Mouse (Mus musculus) left cerebral cortex, postnatal 25 days (tissue): ENCODE data around the gene Snca. TPM values are rescaled to one million over a fixed set of nuclear protein-coding genes. Genes with fewer than 3 reads are reported as not detected.

Experiments used
- DNase-seq, 2 experiments: peaks; one replicate each; pipeline ENCODE4 v3.0.0; 2022; ENCODE audit warnings: low spot score in 2 of 2, mixed read lengths in 1 of 2
- intact Hi-C: fragments of 180-260 bp; cut with DNase I; formaldehyde crosslinking; loops from one replicate; pipeline ENCODE4 v1.15.1; 2025
- total RNA-seq, 2 experiments: library from RNA; stranded (reverse); gene quantifications; 2 replicates each; pipeline ENCODE4 v1.2.3; 2021

Gene Snca
- 100 to 1,000 TPM; 403 to 431 TPM for total RNA-seq

- intact Hi-C loops, result loop anchor here (5.0 kb wide), 1 partner anchor 112 kb away; no protein-coding TSS in a partner anchor
- DNase-seq, result peak; percentile 45 to 78
These were observed at the start of gene Snca for GRCm38 (mm10) chr6:60829282-60829891. Snca (minus strand) TSS chr6:60829855.

DNA sequence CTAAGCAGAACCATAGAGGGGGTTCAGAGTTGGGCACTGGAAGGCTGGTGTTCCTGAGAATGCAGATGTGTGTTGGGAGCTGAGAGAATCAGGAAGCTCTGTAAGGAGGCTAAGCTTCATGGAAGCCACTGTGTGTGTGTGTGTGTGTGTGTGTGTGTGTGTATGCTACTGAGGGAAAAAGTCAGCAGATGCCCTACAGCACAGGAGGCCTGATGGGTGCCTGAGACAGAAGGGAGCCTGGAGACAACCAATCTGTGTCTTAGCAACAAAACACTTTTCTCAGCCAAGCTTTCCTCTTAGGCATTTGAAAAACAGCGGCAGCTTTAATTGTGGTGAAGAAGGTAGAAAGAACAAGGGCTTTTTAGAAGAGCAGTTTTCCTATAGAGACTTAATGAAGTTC, 40.5 kb upstream of the Snca start:
- intact Hi-C loops, result no loop called here
- peak; percentile 5 to 14 for DNase-seq

DNA sequence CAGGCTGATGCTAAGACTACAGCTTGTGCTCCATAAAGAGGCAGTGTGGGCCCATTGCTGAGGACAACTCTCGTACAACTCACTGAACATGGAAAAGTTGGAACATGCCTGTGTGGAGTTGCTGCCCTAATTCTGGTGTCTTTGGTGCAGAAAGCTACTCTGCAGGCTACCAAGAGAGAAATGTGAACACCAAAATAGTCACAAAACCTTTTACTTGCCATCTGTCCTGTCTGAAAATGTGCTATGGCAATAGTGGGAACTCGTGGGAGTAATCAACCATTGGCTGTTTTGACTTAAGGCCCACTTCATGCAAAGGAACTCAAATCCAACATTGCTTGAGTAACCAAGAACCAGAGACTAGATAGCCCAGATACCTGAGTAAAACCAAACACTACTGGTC, 26.9 kb upstream of the Snca start:
- intact Hi-C loops, result no loop called here
- DNase-seq, result peak in 1 of 2 experiments; percentile 42

DNA sequence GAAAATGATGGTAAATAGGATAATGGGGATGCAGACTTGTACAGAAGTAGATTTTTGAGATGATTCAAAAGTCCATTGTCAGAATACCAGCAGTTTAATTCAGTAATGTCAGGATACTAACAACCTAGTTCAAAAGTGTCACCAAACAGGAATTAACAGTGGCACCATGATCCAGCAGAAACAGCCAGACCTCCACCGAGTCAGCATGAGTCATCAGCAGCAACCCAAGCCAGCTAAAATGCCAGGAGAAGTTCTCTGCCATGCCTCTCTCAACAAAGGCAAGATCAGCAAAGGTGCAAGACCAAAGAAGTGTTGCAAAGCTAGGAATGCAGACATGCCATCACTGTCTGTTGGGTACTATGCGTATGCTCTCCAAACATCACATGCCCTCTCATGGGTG, 22.0 kb upstream of the Snca start:
- intact Hi-C loops, result no loop called here

GRCm38 (mm10) chr6:60828429-60829264, 1.0 kb downstream of the Snca start:
- intact Hi-C loops, result loop anchor here (5.0 kb wide), 1 partner anchor 111 kb away; no protein-coding TSS in a partner anchor
- DNase-seq, result peak; percentile 84 to 92

More for the DNA sequence above, 22.0 kb upstream of the Snca start:
- no peak for DNase-seq

DNA sequence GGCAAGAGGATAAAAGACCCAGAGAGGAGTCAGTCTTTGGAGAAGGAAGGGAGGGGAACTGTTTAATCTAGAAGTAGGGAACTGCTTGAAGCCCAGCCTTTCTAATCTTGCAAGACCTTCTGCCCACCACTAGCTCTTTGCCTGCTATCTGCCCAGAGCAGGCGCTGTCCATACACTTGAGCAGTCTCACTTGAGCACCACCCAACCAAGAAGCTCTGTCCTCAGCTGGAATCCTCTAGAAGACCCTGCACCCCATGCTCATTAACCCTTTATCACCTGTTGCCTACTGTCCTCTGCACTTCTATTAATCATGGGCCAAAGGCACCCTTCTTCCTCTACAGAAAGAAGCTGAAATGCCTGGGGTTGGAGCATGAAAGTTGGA, 1.6 kb downstream of the Snca start:
- DNase-seq, result peak in 1 of 2 experiments; percentile 47
- intact Hi-C loops, result loop anchor here (5.0 kb wide), 1 partner anchor 111 kb away; no protein-coding TSS in a partner anchor

GRCm38 (mm10) chr6:60827290-60827689, 2.4 kb downstream of the Snca start:
- intact Hi-C loops, result loop anchor here (5.0 kb wide), 1 partner anchor 110 kb away; no protein-coding TSS in a partner anchor
- peak in 1 of 2 experiments; percentile 21 for DNase-seq

DNA sequence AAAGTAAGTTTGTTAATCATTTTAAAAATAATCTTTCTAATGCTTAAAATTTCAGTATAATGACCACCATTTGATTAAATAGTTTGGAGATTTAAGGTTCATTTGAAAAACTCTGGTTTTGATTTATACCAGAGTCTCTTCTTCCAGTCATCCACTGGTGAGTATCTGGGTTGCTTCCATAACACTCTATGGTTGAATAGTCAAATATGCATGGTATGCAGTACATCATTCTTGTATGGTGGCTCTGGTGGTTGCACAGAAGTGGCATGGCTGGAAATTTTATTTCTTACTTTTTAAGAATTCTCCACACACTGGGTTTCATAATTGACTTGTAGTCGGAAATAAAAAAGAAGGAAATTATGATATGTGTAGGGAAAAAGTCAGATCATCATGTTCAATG, 10.4 kb downstream of the Snca start:
- intact Hi-C loops, result no loop called here
- no peak for DNase-seq

DNA sequence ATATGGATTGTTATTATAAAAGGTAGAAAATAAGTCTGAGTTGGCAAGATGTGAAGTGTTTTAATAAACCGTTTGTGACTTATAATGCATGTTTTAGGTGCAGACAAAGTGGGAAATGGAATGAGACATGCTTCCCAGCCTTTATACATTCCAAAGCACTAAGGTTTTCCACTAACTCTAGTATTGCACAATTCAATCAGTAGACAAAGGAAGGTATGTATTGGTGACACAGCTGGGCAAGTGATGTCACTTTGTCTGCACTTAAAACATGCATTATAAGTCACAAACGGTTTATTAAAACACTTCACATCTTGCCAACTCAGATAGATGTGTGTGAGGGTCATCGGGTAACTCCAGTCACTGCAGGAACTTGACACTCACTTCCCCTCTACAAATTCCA, 16.1 kb downstream of the Snca start:
- DNase-seq, result no peak
- intact Hi-C loops, result no loop called here

DNA sequence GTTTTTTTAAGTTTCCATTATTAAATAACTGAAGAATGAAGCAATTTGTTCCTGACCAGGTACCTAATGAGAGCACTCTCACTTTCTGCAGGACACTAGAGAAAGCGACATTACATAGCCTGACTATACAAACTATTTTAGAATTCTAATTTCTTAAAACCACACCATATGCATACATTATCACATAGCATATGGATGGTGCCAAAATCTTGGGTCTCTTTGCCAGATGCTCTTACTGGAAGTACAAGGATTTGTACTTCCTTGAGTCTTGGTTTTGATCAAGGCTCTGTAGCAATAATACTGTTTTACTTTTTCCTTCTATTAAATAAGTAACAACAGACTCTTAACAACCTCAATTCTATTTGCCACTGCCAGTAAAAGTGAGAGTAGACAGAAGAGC, 31.4 kb downstream of the Snca start:
- DNase-seq, result peak in 1 of 2 experiments; percentile 46
- intact Hi-C loops, result no loop called here

DNA sequence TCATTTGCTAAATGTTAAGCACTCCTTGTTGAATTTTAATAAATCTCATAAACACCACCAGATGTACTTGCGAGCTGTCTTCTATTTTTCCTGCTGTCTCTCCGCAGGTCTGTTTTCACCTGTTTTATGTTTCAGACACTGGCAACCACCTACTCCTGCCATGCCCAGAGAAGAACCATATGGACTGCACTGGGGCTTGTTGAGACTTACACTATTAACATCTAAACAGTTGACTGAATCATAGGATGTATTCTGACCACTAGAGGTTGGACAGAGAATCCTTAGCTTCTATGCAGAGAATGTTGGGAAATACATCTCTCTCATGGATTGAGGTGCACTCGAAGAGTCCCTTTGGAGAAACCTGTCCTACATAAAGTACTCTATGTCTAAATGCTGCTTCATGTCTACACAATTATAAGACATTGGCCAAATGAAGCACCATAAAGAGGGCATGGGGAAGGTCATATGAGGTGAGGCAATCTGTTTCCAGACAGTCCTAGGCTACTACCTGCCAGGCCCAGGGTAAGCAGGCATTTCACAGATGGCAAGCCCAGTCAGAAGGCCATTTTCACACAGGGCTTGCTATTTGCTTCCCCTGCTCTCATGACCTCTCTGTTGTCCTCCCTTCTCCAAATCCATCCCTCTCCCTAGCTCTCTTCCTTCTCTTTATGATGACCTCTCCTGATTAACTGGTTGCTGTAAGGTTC, 35.8 kb downstream of the Snca start:
- no peak for DNase-seq
- intact Hi-C loops, result no loop called here

GRCm38 (mm10) chr6:60786955-60787354, 42.7 kb downstream of the Snca start:
- DNase-seq, result no peak
- intact Hi-C loops, result no loop called here

DNA sequence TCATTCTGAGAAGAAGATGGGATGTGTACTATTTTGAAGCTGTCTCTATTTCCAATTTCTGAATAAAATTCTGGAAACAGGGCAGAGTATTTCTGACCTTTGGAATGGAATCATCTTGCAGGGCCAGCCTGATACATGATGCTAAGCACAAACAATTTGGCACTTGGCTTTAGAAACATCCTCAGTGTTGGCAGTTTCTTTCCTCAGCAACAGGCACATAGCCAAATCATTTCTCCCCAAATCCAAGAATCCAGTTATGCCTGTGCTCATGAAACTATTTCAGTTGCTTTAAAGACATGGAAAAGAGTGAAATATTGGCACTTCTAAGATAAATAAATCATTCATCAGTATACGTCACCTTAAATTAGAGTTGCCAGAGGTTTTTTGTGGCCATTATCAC, 57.8 kb downstream of the Snca start:
- DNase-seq, result peak; percentile 30 to 51
- intact Hi-C loops, result no loop called here

DNA sequence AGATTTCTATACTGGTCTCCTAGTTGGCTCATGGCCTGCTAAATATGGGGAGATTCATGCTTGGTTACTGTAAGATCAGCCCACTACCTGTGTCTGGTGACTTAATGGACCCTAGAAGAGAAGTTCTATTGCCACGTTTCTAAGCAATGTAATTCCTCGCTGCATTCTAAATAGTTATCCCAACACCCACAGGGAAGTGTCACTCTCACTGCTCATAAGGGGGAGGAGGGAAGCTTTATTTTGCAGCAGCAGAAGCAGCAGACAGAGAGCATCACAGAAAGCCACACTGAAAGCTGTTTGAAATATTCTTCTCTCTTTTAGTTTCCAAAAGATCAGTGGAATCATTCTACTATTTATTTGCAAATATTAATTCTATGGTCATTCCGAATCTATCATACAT, 64.0 kb downstream of the Snca start:
- intact Hi-C loops, result no loop called here
- DNase-seq, result peak; percentile 23 to 82

DNA sequence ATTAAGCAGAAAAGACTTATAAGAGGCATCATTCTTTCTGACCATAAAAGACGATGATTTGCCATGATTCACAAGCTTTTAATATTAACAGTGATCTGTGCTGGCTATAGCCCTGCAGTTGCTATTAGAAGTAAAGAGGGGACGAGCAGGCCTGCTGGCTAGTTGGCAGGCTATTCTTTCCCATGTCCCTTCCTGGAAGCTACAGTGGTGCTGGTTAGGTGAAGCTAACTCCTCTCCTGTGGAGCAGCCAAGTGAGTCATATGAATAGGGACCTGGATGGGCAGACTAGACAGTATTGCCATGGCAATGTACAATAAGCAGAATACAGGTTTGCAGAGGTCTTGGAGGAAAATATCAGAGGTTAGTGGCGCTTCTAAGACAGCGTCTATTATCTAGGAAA, 66.8 kb downstream of the Snca start:
- intact Hi-C loops, result no loop called here

GRCm38 (mm10) chr6:60761710-60762109, 67.9 kb downstream of the Snca start:
- intact Hi-C loops, result no loop called here
- no peak for DNase-seq

More for the DNA sequence above, 66.8 kb downstream of the Snca start:
- DNase-seq, result no peak

- intact Hi-C loops, result no loop called here
- no peak for DNase-seq
These were observed 74.7 kb downstream of the Snca start for GRCm38 (mm10) chr6:60754975-60755374.

- no peak for DNase-seq
- intact Hi-C loops, result no loop called here
These were observed 83.7 kb downstream of the Snca start for GRCm38 (mm10) chr6:60745965-60746364.

DNA sequence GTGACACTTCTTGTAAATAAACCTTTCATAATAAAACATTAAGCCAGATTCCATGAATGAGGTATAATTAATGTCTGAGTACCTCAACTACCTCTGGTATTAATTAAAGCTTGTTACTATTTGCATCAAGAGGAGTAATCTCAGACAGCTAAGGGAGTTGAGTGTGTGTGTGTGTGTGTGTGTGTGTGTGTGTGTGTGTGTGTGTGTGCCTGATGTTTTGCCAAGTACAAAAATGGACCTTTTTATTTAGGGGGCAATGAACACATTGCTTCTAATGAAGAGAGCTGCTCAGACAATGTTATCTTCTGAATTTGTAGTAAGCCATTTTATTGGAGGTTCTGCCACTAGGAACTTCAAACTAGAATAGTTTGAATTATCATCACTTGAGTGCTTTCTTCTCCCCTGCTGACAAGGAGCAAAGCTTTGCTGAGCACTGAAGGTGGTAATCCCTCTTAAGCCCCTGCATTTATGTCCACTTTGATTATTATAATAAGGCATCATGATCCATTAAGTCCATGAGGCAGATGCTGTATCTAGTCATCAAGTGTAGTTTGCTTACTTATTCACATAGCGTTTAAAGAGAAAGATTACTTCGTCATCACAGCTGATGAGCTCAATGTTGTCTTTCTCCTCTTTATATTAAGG, 88.1 kb downstream of the Snca start:
- DNase-seq, result no peak
- intact Hi-C loops, result no loop called here

GRCm38 (mm10) chr6:60739776-60740175, 89.9 kb downstream of the Snca start:
- DNase-seq, result no peak
- intact Hi-C loops, result no loop called here
